Mouse (Mus musculus) WW6 (cell line): ENCODE measurements around the gene Apopt1.

ENCODE experiments used
- DNase-seq: peaks from one replicate; pipeline ENCODE4 v3.0.0-alpha.2; 2013; ENCODE audit warnings: low read depth, low spot score

The Apopt1 gene

DNA sequence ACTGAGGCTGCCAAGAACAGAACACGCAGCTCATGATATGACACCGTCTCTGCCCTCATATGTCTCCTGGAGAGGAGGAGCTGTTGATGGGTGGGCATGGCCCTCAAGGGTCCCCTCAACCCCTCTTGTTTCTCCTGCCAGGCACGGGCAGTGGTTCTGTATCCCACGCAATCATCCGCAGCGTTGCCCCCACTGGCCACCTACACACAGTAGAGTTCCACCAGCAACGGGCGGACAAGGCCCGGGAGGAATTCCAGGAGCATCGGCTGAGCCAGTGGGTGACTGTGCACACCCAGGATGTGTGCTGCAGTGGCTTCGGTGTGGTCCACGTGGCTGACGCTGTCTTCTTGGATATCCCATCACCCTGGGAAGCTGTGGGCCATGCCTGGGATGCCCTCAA, 32.4 kb upstream of the Apopt1 start:
- no peak for DNase-seq

DNA sequence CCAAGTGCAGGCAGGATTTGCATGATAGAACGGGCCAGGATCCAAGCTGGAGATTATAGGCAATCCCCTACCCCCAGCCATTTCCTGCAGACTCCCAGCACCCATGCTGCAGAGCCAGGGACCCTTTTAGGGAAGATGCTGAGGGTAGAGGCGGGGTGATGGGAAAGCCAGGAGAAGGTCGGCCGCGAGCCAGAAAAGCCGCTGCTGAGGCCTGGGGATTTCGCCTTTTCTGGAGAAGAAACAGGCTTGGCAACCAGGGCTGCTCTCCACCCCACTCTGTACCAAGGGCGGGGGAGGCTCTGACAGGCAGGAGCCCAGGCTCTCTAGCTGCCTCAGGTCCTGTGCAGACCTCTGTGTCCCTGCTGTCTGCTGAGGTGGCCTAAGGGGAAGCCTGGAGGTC, 31.8 kb upstream of the Apopt1 start:
- no peak for DNase-seq

DNA sequence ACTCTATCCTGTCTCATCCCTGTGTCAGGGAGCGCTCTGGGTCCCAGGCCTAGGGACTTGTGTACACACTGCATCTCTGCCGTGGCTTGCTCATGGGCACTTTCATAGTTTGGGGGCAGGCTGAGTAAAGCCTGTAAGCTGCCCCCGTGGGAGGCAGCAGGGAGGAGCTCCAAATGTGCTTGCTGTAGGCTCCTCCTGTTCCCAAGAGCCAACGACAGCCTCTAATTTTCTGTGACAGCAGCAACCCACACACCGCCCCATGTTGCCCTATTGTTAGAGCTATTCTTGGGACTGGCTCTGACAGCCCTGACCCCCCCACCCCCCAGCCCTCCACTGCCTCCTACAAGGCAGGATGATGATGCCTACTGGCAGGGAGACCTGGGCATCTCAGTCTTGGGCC, 31.1 kb upstream of the Apopt1 start:
- DNase-seq = no peak

- no peak for DNase-seq
Observed at GRCm38 (mm10) chr12:111682806-111683205, 30.3 kb upstream of the Apopt1 start.

GRCm38 (mm10) chr12:111686390-111686789, 26.7 kb upstream of the Apopt1 start:
- DNase-seq = no peak

DNA sequence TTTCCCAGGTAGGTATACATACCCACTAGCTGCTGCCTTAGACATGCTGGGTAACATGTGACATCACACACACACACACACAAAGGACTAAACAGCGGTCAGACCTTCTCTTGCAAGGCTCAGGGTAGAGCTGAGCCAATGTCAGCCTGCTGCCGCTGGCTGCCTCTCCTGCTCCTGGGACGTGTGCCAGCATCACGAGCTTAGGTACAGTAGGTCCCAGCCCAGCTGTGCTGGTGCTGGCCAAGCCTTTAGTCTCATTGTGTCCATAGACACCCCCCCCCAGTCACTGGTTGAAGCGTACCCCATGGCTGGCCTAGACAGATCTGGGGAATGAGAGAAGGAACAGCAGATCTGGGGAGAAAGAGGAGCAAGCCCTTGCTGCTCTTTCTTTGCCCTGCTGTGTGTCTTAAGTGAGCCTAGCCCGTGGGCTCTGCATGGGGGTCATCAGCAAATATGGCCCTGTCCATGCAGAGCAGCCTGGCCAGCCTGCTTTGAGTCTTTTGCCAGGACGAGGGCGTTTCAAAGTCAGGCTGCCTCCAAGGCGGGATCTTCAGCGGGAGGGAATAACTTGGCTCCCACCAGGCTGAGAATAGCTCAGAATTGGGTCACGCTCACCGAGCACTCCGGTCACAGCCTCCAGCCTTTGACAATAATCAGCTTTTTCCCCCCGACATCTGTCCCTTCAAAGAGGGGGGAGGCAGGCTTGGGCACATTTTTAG, 25.6 kb upstream of the Apopt1 start:
- DNase-seq = no peak

DNA sequence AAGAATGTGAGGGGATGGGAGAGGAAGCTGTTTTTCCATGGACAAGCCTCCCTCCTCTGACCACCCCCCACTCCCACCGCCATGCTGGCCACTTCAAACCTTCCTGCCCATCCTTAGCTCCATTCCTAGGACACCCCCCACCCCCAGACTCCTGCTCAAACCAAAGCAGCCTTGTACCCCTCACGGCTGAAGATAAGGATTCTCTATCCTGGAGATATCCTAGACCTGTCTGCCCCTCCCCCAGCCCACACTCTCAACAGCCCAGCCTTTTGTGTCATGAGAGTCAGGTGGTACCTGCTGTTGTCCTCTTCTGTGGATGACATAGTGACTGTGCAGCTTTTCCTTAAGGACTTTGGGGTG, 25.0 kb upstream of the Apopt1 start:
- DNase-seq = no peak

GRCm38 (mm10) chr12:111689426-111689825, 23.6 kb upstream of the Apopt1 start:
- no peak for DNase-seq

GRCm38 (mm10) chr12:111691346-111691872, 21.7 kb upstream of the Apopt1 start:
- DNase-seq = no peak

DNA sequence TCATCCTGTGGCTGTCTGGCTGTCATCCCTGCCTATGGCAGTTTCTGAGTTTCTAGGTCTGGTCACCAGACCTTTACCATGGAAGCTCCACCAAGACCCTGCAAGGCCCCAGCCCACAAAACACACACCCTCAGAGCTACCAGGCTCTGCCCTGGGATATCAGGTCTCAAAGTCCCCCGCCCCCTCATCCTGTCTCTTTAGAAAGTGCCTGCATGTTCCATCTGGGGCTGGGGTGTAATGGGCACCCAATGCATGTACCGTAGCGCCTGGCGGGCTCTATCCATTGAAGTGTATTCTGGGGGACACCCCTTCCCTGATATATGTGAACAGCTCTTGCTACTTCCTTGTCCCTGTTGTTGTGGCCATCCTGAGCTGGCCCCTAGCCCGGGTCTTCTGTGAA, 20.2 kb upstream of the Apopt1 start:
- DNase-seq = no peak

GRCm38 (mm10) chr12:111693341-111694270, 19.5 kb upstream of the Apopt1 start:
- DNase-seq = no peak

DNA sequence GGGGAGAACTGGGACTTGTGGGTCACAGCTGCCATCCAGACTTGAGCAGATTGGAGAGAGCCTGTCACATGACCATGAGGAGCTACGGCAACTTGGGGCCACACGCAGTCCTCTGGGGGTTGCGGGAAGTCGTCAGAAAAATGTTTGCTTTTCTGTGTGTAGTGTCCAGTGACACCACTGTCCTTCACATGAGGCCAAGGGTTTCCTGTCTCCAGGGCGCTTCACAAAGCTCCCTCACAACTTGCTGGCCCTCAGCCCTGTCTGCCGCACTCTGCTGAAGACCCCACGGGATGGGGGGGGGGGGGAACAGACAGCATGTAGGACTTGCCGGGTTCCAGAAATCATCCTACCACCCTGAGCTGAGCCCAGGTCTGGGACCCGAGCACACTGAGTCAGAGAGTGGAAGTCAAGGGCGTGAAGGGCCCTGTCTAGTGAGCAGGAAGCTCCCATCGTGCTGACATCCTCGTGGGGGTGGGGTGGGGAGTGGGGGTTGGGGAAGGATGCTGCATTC, 18.7 kb upstream of the Apopt1 start:
- no peak for DNase-seq

DNA sequence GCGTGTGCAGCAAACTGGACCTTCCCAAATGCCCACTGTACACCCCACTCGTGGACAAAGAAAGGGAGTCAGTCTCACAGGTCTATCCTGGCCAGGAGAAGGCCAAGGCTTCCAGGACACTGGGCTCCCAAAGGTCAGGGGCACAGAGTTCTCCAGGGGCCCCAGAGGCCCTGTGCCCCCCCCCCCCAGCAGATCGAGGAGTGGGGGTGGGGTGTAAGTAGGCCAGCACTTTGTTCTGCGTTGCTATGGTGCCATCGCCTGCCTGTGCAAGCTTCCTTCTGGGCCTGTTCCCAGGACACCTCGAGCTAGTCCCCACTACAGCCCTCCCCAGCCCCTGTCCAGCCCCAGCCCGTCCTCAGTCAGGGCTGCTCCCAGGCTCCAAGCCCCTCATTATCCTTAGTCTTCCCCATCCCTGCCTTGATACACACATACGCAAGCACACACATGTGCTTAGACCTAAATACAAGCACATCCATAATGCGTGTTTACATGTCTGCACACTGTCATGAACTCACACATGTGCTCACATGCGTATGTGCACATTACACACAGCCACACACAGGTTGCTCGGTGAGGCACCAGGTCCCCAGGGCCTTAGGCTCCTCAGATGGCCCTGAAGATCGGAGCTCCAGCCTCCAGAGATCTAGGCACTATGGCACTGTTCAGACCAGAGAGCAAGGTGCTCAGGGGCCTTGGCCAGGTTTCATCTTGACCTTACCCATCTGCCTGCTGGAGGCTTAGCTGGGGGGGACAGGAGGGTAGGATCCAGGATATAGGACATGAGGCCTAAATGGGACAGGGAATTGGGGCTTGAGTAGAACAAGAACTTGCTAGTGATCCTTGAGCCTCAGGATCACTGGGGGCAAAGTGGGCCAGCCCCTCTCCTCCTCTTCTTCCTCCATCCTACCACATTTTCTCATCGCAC, 17.9 kb upstream of the Apopt1 start:
- DNase-seq = no peak

- no peak for DNase-seq
Observed at GRCm38 (mm10) chr12:111696239-111696638, 16.8 kb upstream of the Apopt1 start.

DNA sequence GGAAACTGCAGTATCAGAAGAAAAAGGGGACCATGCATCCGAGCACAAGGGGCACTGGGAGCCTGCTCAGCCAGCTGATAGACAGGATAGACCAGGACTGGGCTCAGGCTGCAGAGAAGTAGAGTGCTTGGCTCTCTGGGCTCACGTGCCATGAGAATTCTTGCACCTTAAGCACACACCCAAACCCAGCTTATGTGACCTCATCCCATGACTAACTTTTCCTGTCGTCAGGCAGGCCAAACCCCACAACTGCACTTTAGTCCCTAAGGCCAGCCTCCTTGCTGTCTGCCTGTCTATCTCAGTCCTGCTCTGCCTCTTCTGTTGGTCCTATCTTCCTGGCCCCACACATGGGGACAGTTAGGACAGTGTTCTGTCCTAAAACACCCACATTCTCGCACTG, 15.4 kb upstream of the Apopt1 start:
- no peak for DNase-seq

DNA sequence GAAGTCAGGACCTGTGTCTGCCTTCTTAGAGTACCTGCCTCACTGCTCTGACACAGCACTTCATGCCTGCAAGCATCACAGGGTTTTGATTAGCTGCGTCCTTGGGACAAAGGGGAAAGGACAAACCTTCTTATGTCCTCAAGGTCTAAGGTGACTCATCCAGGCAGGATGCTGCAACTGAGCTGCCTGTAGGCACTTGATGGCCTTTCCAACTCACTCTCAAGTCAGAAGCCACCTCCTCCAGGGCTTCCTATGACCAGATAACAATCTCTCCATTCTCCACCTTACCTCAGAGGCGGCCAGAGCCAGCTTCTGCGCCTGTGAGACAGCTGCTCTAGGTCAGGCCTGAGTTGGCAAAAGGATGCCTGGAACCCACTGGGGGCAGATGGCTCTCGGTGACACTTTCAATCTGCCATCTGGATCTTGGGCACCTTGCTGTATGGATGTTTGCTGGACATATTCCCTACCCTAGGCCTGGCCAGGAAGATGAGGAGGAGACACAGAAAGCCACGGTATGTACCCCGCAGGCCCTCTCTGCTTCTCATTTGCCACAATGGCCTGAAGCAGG, 14.6 kb upstream of the Apopt1 start:
- DNase-seq = no peak

DNA sequence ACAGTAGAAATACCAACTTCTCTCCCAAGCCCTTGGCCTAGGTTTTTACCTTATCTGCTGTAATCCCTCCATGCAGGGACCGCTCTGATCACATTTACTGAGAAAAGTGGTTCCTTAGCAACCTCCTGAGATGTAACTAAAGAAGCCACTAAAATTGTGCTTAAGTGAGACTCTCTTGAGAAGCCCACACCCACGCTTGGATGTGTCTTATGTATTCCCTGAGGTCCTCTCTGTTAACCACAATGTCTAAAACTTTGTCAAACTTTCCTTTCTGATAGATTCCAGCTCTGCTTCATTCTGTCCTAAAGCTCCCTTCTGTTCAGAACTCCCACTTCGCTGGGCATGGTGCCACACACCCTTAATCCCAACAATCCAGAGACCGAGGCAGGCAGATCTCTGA, 13.5 kb upstream of the Apopt1 start:
- no peak for DNase-seq

DNA sequence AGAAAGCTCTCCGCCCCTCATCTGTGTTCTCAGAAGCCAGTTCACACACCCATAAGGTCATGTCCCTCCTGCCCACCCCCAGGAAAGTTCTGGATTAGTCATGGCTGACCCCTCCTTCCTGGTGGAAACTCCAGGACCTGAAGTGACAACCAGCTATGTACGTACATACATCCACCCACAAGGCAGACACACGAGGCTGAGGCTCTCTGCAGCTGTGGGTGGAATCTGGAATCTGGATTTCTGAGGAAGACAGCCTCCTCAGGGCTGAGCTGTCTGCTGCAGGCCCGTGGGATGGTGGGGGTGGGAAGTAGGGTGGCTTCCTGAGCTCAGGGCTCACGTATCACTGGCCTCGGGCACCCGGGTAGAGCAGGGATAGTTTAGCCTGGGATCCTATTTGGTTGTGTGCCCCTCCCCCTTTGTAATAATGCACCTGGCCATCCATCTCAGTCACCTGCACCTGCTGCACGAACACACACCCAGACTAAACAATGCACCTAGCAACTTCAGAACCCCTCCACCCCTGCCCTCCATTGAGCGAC, 12.1 kb upstream of the Apopt1 start:
- no peak for DNase-seq

- no peak for DNase-seq
Observed at GRCm38 (mm10) chr12:111703301-111703700, 9.8 kb upstream of the Apopt1 start.

GRCm38 (mm10) chr12:111704609-111705008, 8.5 kb upstream of the Apopt1 start:
- no peak for DNase-seq
